Mouse (Mus musculus) midbrain, embryonic 13.5 days (tissue): ENCODE measurements around the gene Tbc1d17. TPM values are rescaled to one million over a fixed set of nuclear protein-coding genes. Genes with fewer than 3 reads are reported as not detected.

Source experiments
- ATAC-seq: fragments of 200-750 bp; cut with Nextera tagmentation; 2 replicates; pipeline ENCODE4 v1.8.0; 2017; ENCODE audit warnings: mild to moderate bottlenecking, moderate TSS enrichment, moderate library complexity
- H3K27ac ChIP-seq: fragments of 300-500 bp; sonication (generic); 2 replicates; pipeline ENCODE4 v1.5.1; 2015; ENCODE audit warnings: inconsistent platforms, mild to moderate bottlenecking, moderate library complexity
- H3K27me3 ChIP-seq: fragments of 300-500 bp; sonication (generic); 2 replicates; pipeline ENCODE4 v1.6.1; 2015; ENCODE audit warnings: mild to moderate bottlenecking, inconsistent platforms
- H3K36me3 ChIP-seq: fragments of 300-500 bp; sonication (generic); 2 replicates; pipeline ENCODE4 v1.6.1; 2015; ENCODE audit warnings: mild to moderate bottlenecking, inconsistent platforms
- H3K4me1 ChIP-seq: fragments of 300-500 bp; sonication (generic); replicated peaks from 2 replicates; pipeline ENCODE4 v1.6.1; 2015; ENCODE audit warnings: inconsistent platforms
- H3K4me2 ChIP-seq: fragments of 300-500 bp; sonication (generic); replicated peaks from 2 replicates; pipeline ENCODE4 v1.6.1; 2015; ENCODE audit warnings: moderate library complexity, mild to moderate bottlenecking, inconsistent platforms
- H3K4me3 ChIP-seq: fragments of 300-500 bp; sonication (generic); replicated peaks from 2 replicates; pipeline ENCODE4 v1.5.1; 2015; ENCODE audit warnings: mild to moderate bottlenecking, inconsistent platforms
- H3K9ac ChIP-seq: fragments of 300-500 bp; sonication (generic); replicated peaks from 2 replicates; pipeline ENCODE4 v1.6.1; 2015; ENCODE audit warnings: mild to moderate bottlenecking, inconsistent platforms
- H3K9me3 ChIP-seq: fragments of 300-500 bp; sonication (generic); 2 replicates; pipeline ENCODE4 v1.6.1; 2016; ENCODE audit warnings: mild to moderate bottlenecking, inconsistent platforms
- WGBS: fragments of 180-500 bp; shearing (Covaris S2); methylation state at CpG from one replicate; pipeline ENCODE4 v1.1.7; 2015; 5-methylcytosine and 5-hydroxymethylcytosine counted together
- polyA plus RNA-seq: library from polyadenylated mRNA; unstranded; fragments of >200 nt; fragmentation: Nextera tagmentation; extraction: Ambion mirVana; gene quantifications from 2 replicates; pipeline ENCODE4 v1.2.1, GENCODE M21; 2015

Gene Tbc1d17
- polyA plus RNA-seq, 1 experiment from 2014 or later, result 109 TPM

DNA sequence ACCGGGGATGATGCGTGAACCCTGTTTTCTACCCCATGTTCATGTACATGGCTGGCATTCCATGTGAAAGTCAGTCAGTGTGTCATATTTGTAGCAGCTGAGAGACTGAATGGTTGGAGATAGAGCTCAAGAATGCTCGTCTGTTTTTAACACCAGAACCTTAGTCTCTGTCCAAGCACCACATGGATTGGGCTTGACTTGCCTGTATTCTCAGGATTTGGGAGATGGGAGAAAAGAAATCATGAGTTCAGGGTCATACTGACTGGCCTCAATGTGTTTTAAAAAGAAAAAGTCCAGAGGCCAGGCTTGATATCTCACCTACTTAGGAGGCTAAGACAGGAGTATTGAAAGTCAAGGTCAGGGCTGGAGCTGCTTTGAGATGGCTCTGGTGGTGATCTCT lies 31.4 kb downstream of the Tbc1d17 start:
- no peak for ATAC-seq
- Histone ChIP-seq H3K4me3 (peak overlapping the region; percentile 90), H3K4me2 (peak overlapping the region; percentile 83), H3K4me1 (peaks cover 58% of the 10 kb centered on the region), H3K9me3 (no peaks in the 10 kb centered on the region), H3K27ac (no peak overlapping the region), H3K36me3 (no peaks in the 10 kb centered on the region), H3K9ac (peak overlapping the region; percentile 92), H3K27me3 (no peaks in the 10 kb centered on the region)
- WGBS, result 36% methylated on average over 3 of the region's 3 CpGs

GRCm38 (mm10) chr7:44816470-44817021 lies 32.3 kb downstream of the Tbc1d17 start, which contains the start of gene Atf5:
TSS of gene Atf5 (minus strand) at chr7:44816658.
- no peaks in the 10 kb centered on the region for H3K27me3 ChIP-seq
- peaks cover 52% of the 10 kb centered on the region for H3K4me1 ChIP-seq
- peak within 1 kb of the TSS; percentile 93 for H3K27ac ChIP-seq
- peak within 1 kb of the TSS; percentile 92 for H3K9ac ChIP-seq
- H3K36me3 ChIP-seq, result no peaks in the 10 kb centered on the region; the same call in 1 of the 2 replicates
- peak; percentile 57 for ATAC-seq
- peak within 1 kb of the TSS; percentile 90 for H3K4me3 ChIP-seq
- H3K4me2 ChIP-seq, result peak within 1 kb of the TSS; percentile 83
- WGBS, result under 1% methylated on average over 54 of the region's 57 CpGs
- no peaks in the 10 kb centered on the region for H3K9me3 ChIP-seq

- peak within 1 kb of the TSS; percentile 83 for H3K4me2 ChIP-seq
- peaks cover 49% of the 10 kb centered on the region for H3K4me1 ChIP-seq
- H3K4me3 ChIP-seq, result peak within 1 kb of the TSS; percentile 90
- H3K27ac ChIP-seq, result peak within 1 kb of the TSS; percentile 93
- under 1% methylated on average over 62 of the region's 62 CpGs for WGBS
- peak within 1 kb of the TSS; percentile 92 for H3K9ac ChIP-seq
- H3K36me3 ChIP-seq, result peaks cover 5% of the 10 kb centered on the region
- peak; percentile 96 for ATAC-seq
- H3K27me3 ChIP-seq, result no peaks in the 10 kb centered on the region
- no peaks in the 10 kb centered on the region for H3K9me3 ChIP-seq
Measured at GRCm38 (mm10) chr7:44815721-44816469, 33.0 kb downstream of the Tbc1d17 start, which contains the start of the genes Nup62 and Il4i1. TSS of gene Nup62 (plus strand) at chr7:44816088. TSS of gene Il4i1 (plus strand) at chr7:44816387.

- peak overlapping the region; percentile 93 for H3K27ac ChIP-seq
- no peaks in the 10 kb centered on the region for H3K27me3 ChIP-seq
- peaks cover 41% of the 10 kb centered on the region for H3K4me1 ChIP-seq
- H3K36me3 ChIP-seq, result peaks cover 5% of the 10 kb centered on the region
- WGBS, result 27% methylated on average over 14 of the region's 14 CpGs
- no peaks in the 10 kb centered on the region for H3K9me3 ChIP-seq
- peak overlapping the region; percentile 44; the same call in 1 of the 2 replicates for H3K9ac ChIP-seq
- ATAC-seq, result peak; percentile 21
- peak overlapping the region; percentile 90 for H3K4me3 ChIP-seq
- H3K4me2 ChIP-seq, result peak overlapping the region; percentile 83
Measured at GRCm38 (mm10) chr7:44814952-44815553, 33.8 kb downstream of the Tbc1d17 start.

GRCm38 (mm10) chr7:44814423-44814822 lies 34.5 kb downstream of the Tbc1d17 start:
- H3K9ac ChIP-seq, result no peak overlapping the region
- H3K4me2 ChIP-seq, result peak overlapping the region; percentile 83
- peaks cover 5% of the 10 kb centered on the region for H3K36me3 ChIP-seq
- no peaks in the 10 kb centered on the region for H3K9me3 ChIP-seq
- WGBS, result 93% methylated on average over 4 of the region's 4 CpGs
- H3K4me3 ChIP-seq, result no peak overlapping the region
- peaks cover 34% of the 10 kb centered on the region for H3K4me1 ChIP-seq
- H3K27me3 ChIP-seq, result no peaks in the 10 kb centered on the region
- no peak for ATAC-seq
- no peak overlapping the region for H3K27ac ChIP-seq

DNA sequence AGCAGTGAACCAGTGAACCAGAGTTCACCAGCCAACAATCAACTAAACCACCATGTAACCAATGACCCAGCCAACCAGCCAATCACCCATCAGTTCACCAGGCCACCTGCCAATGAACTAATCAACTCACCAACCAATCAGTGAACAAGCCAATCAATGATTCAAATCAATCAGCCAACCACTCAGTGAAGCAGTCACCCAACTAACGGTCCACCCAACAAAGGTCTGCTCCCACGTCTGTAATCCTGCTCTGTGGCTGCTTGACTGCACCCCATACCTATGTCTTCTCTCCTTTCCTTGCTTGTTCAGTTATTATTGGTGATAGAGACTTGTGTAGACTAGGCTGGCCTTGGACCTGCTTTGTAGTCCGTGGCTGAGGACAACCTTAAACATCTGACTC lies 34.9 kb downstream of the Tbc1d17 start:
- peaks cover 5% of the 10 kb centered on the region for H3K36me3 ChIP-seq
- no peak for ATAC-seq
- no peak overlapping the region for H3K9ac ChIP-seq
- peaks cover 30% of the 10 kb centered on the region for H3K4me1 ChIP-seq
- H3K27me3 ChIP-seq, result no peaks in the 10 kb centered on the region
- H3K27ac ChIP-seq, result no peak overlapping the region
- no peak overlapping the region for H3K4me2 ChIP-seq
- H3K9me3 ChIP-seq, result no peaks in the 10 kb centered on the region
- H3K4me3 ChIP-seq, result no peak overlapping the region
- 92% methylated on average over 3 of the region's 3 CpGs for WGBS

DNA sequence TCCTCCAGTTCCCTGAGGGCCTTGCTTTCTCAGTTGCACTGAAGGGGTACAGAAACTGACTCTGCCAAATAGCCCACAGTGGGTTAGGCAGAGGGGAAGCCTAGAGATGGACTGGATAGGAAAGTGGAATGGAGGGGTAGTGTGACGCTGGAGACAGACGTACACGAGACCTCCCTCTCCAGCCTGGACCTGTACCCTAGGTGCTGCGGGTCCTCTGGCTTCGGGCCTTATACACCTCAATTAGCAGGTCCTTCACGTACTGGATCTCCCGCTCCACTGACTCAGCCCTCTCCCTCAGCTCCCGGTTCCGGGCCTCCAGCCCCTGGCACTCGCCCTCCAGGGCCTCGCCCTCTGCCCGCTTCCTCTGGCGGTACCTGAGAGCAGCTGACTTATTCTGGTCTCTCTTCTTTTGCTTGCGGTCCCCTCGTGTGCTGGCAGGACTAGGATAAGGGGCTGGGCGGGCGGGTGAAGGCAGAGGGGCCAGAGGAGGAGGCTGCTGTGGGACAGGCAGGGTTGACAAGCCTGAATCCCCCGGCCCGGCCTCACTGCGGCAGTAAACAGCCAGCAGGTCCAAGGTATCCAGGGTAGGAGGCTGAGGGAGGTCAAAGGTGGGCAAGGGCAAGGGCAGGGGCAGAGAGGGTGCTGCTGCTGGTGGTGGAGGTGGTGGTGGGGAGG lies 36.1 kb downstream of the Tbc1d17 start:
- no peak overlapping the region for H3K9ac ChIP-seq
- no peaks in the 10 kb centered on the region for H3K27me3 ChIP-seq
- H3K4me3 ChIP-seq, result no peak overlapping the region
- WGBS, result 91% methylated on average over 20 of the region's 20 CpGs
- no peak overlapping the region for H3K27ac ChIP-seq
- H3K4me2 ChIP-seq, result no peak overlapping the region
- peaks cover 18% of the 10 kb centered on the region for H3K4me1 ChIP-seq
- no peaks in the 10 kb centered on the region for H3K9me3 ChIP-seq
- H3K36me3 ChIP-seq, result peaks cover 5% of the 10 kb centered on the region
- ATAC-seq, result no peak

DNA sequence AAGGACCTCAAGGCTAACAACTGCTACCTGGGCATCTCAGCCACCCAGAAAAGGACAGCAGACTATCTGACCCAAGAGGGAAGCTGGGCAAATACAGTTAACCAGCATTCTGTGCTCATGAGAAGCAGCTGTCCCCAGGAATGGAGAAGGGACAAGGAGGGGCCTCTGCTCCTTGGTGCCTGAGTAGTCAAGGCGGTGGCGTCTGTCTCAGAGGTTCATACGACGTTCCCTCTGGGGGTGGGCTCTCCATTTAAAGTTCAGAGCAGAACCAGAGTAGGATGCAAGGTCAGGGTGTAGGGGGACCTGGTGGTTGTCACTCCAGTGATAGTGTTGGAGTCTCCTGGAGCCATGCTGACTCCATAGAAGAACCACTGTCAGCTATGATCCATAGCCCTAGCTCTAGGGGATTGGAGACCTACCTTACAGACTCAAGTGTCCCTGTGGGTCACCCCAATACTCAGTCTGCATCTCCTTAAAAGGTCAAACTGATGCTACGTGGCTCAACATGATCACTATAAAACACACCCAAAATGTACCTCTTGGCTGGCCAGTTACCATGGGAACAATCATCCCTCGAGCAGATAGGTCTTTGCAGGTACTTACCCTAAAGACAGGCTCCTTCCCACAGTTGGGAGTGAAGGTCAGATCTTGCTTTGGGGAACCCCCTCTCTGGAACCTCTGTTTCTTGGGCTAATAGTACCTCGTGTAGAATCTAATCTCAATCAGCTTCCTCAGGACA lies 37.9 kb downstream of the Tbc1d17 start:
- ATAC-seq, result no peak
- Histone ChIP-seq H3K27me3 (no peaks in the 10 kb centered on the region), H3K4me2 (no peak overlapping the region), H3K36me3 (peaks cover 5% of the 10 kb centered on the region), H3K4me1 (peaks cover 8% of the 10 kb centered on the region), H3K4me3 (no peak overlapping the region), H3K9me3 (no peaks in the 10 kb centered on the region), H3K9ac (no peak overlapping the region), H3K27ac (no peak overlapping the region)
- 92% methylated on average over 7 of the region's 7 CpGs for WGBS

GRCm38 (mm10) chr7:44810365-44810764 lies 38.5 kb downstream of the Tbc1d17 start:
- 82% methylated on average over 4 of the region's 4 CpGs for WGBS
- H3K27ac ChIP-seq, result no peak overlapping the region
- H3K4me3 ChIP-seq, result no peak overlapping the region
- H3K4me1 ChIP-seq, result peaks cover 7% of the 10 kb centered on the region
- H3K4me2 ChIP-seq, result no peak overlapping the region
- H3K36me3 ChIP-seq, result peaks cover 5% of the 10 kb centered on the region
- ATAC-seq, result no peak
- H3K9ac ChIP-seq, result no peak overlapping the region
- no peaks in the 10 kb centered on the region for H3K27me3 ChIP-seq
- no peaks in the 10 kb centered on the region for H3K9me3 ChIP-seq

DNA sequence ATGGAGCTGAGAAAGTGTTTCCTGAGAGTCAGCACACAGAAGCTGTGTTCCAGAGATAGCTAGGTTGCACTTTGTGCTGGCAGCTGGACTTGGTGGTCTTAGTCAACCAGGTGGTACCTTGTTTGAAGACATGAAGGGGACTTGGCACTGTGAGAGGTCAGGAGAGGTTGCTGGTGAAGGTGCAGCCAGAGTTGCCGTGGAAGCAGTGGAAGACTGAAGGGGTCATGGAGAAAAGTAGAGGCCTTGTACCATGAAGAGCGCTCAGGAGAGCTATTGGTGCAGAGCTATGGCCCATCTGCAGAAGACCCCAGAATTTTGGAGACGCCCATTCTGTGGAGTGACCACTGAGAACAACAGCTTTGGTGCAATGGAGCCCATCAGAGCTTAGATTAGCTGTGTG lies 39.4 kb downstream of the Tbc1d17 start:
- no peak for ATAC-seq
- 91% methylated on average over 3 of the region's 3 CpGs for whole genome bisulfite sequencing
- H3K27ac ChIP-seq, result no peak overlapping the region
- no peaks in the 10 kb centered on the region for H3K9me3 ChIP-seq
- H3K27me3 ChIP-seq, result 0 out of 2 replicates have a peak, but pooled peaks cover 3% of the 10 kb centered on the region
- H3K9ac ChIP-seq, result no peak overlapping the region
- peaks cover 5% of the 10 kb centered on the region for H3K36me3 ChIP-seq
- H3K4me3 ChIP-seq, result no peak overlapping the region
- no peak overlapping the region for H3K4me2 ChIP-seq
- H3K4me1 ChIP-seq, result no peaks in the 10 kb centered on the region

GRCm38 (mm10) chr7:44808927-44809326 lies 40.0 kb downstream of the Tbc1d17 start:
- ATAC-seq, result no peak
- no peak overlapping the region for H3K27ac ChIP-seq
- no peaks in the 10 kb centered on the region for H3K9me3 ChIP-seq
- H3K4me2 ChIP-seq, result no peak overlapping the region
- H3K9ac ChIP-seq, result no peak overlapping the region
- WGBS, result 90% methylated on average over 2 of the region's 2 CpGs
- no peak overlapping the region for H3K4me3 ChIP-seq
- H3K36me3 ChIP-seq, result peaks cover 5% of the 10 kb centered on the region
- 0 out of 2 replicates have a peak, but pooled peaks cover 3% of the 10 kb centered on the region for H3K27me3 ChIP-seq
- no peaks in the 10 kb centered on the region for H3K4me1 ChIP-seq
